Mouse (Mus musculus) MEL (cell line): Measurements from ENCODE around the gene Slc23a2. TPM values are rescaled to one million over a fixed set of nuclear protein-coding genes. Genes with fewer than 3 reads are reported as not detected.

Source experiments
- DNase-seq: peaks from one replicate; pipeline ENCODE4 v3.0.0; 2011; ENCODE audit warnings: low read depth, low spot score
- H3K27ac ChIP-seq: 2 replicates; pipeline ENCODE4 v1.5.1; 2012; ENCODE audit warnings: low read depth, mild to moderate bottlenecking, control low read depth, low read length, moderate library complexity; ENCODE audit not compliant: control insufficient read depth
- H3K27me3 ChIP-seq, 2 experiments: fragments of 150-350 bp in 1 of 2; sonication (generic) in 1 of 2; 2 replicates each; pipeline ENCODE4 v1.6.1; 2012; ENCODE audit warnings: low read length in 2 of 2, mild to moderate bottlenecking in 2 of 2, improper control_type of control experiment in 1 of 2, moderate library complexity in 1 of 2; ENCODE audit not compliant: insufficient read depth in 2 of 2, control insufficient read depth in 1 of 2
- H3K36me3 ChIP-seq, 2 experiments: 2 replicates each; pipeline ENCODE4 v1.6.1; 2012 to 2014; ENCODE audit warnings: low read length in 2 of 2, improper control_type of control experiment in 1 of 2, inconsistent platforms in 1 of 2, mild to moderate bottlenecking in 1 of 2; ENCODE audit not compliant: insufficient read depth in 2 of 2, control insufficient read depth in 1 of 2
- H3K4me1 ChIP-seq, 2 experiments: fragments of 150-350 bp in 1 of 2; sonication (generic) in 1 of 2; 2 replicates each; pipeline ENCODE4 v1.6.1; 2012; ENCODE audit warnings: low read length in 2 of 2, improper control_type of control experiment in 1 of 2, mild to moderate bottlenecking in 1 of 2; ENCODE audit not compliant: insufficient read depth in 2 of 2, control insufficient read depth in 1 of 2
- H3K4me3 ChIP-seq, 2 experiments: fragments of 150-350 bp in 1 of 2; sonication (generic) in 1 of 2; 2 replicates each; pipeline ENCODE4 v1.5.1; 2012; ENCODE audit warnings: low read depth in 2 of 2, low read length in 2 of 2, mild to moderate bottlenecking in 2 of 2, moderate library complexity in 2 of 2, control low read depth in 1 of 2, improper control_type of control experiment in 1 of 2; ENCODE audit not compliant: control insufficient read depth in 1 of 2, insufficient read depth in 1 of 2
- H3K79me2 ChIP-seq: 2 replicates; pipeline ENCODE4 v1.6.1; 2012; ENCODE audit warnings: mild to moderate bottlenecking, low read length, moderate library complexity; ENCODE audit not compliant: control insufficient read depth, poor library complexity, insufficient read depth
- H3K9ac ChIP-seq: 2 replicates; pipeline ENCODE4 v1.6.1; 2012; ENCODE audit warnings: low read depth, mild to moderate bottlenecking, control low read depth, low read length, moderate library complexity; ENCODE audit not compliant: control insufficient read depth, poor library complexity, severe bottlenecking
- H3K9me3 ChIP-seq: fragments of 150-350 bp; sonication (generic); replicated peaks from 2 replicates; pipeline ENCODE4 v1.6.1; 2012; ENCODE audit warnings: mild to moderate bottlenecking, low read length, improper control_type of control experiment, moderate library complexity; ENCODE audit not compliant: insufficient read depth
- CHD2 ChIP-seq: IDR thresholded peaks from 2 replicates; pipeline ENCODE4 v1.6.1; 2011; ENCODE audit warnings: low read length, improper control_type of control experiment
- GABPA ChIP-seq: IDR thresholded peaks from 2 replicates; pipeline ENCODE4 v1.6.1; 2012; ENCODE audit warnings: low read depth, mild to moderate bottlenecking, inconsistent platforms, low read length, improper control_type of control experiment, moderate library complexity
- MAX ChIP-seq: IDR thresholded peaks from 2 replicates; pipeline ENCODE4 v1.6.1; 2011; ENCODE audit warnings: low read length, improper control_type of control experiment
- MAZ ChIP-seq: IDR thresholded peaks from 2 replicates; pipeline ENCODE4 v1.6.1; 2012; ENCODE audit warnings: low read depth, mild to moderate bottlenecking, inconsistent platforms, low read length, improper control_type of control experiment
- MEF2A ChIP-seq: IDR thresholded peaks from 2 replicates; pipeline ENCODE4 v1.6.1; 2014; ENCODE audit warnings: low read depth, mild to moderate bottlenecking, inconsistent platforms, low read length, improper control_type of control experiment; ENCODE audit not compliant: poor library complexity, insufficient replicate concordance, severe bottlenecking; ENCODE audit errors: extremely low read depth
- MYB ChIP-seq: IDR thresholded peaks from 2 replicates; pipeline ENCODE4 v1.6.1; 2011; ENCODE audit warnings: mild to moderate bottlenecking, low read depth, low read length, improper control_type of control experiment
- POLR2A ChIP-seq, 2 experiments: IDR thresholded peaks; 2 replicates each; pipeline ENCODE4 v1.6.1; 2011 to 2012; ENCODE audit warnings: low read length in 2 of 2, mild to moderate bottlenecking in 2 of 2, control low read depth in 1 of 2, improper control_type of control experiment in 1 of 2, low read depth in 1 of 2, moderate library complexity in 1 of 2; ENCODE audit not compliant: control insufficient read depth in 1 of 2, insufficient read depth in 1 of 2, poor library complexity in 1 of 2
- POLR2AphosphoS2 ChIP-seq: IDR thresholded peaks from 2 replicates; pipeline ENCODE4 v1.6.1; 2011; ENCODE audit warnings: low read length, improper control_type of control experiment
- POLR2AphosphoS5 ChIP-seq: IDR thresholded peaks from 2 replicates; pipeline ENCODE4 v1.6.1; 2012; ENCODE audit warnings: low read depth, borderline replicate concordance, mild to moderate bottlenecking, inconsistent platforms, low read length, moderate library complexity, mixed read lengths
- TBP ChIP-seq: IDR thresholded peaks from 2 replicates; pipeline ENCODE4 v1.8.0; 2011; ENCODE audit warnings: low read depth, low read length, improper control_type of control experiment
- TCF12 ChIP-seq: IDR thresholded peaks from 2 replicates; pipeline ENCODE4 v1.6.1; 2014; ENCODE audit warnings: low read depth, mild to moderate bottlenecking, inconsistent platforms, low read length, improper control_type of control experiment, moderate library complexity
- UBTF ChIP-seq: IDR thresholded peaks from 2 replicates; pipeline ENCODE4 v1.6.1; 2012; ENCODE audit warnings: low read depth, mild to moderate bottlenecking, inconsistent platforms, low read length, improper control_type of control experiment, moderate library complexity, borderline replicate concordance; ENCODE audit not compliant: insufficient read depth
- USF1 ChIP-seq: IDR thresholded peaks from 2 replicates; pipeline ENCODE4 v1.6.1; 2014; ENCODE audit warnings: low read depth, mild to moderate bottlenecking, inconsistent platforms, low read length, improper control_type of control experiment, moderate library complexity
- USF2 ChIP-seq, 2 experiments: IDR thresholded peaks; 2 replicates each; pipeline ENCODE4 v1.6.1; 2011 to 2012; ENCODE audit warnings: improper control_type of control experiment in 2 of 2, low read length in 2 of 2, borderline replicate concordance in 1 of 2, inconsistent platforms in 1 of 2, low read depth in 1 of 2, mild to moderate bottlenecking in 1 of 2; ENCODE audit not compliant: insufficient read depth in 1 of 2
- ZNF384 ChIP-seq: IDR thresholded peaks from 2 replicates; pipeline ENCODE4 v1.6.1; 2012; ENCODE audit warnings: low read depth, mild to moderate bottlenecking, inconsistent platforms, low read length, improper control_type of control experiment
- polyA plus RNA-seq, 2 experiments: library from polyadenylated mRNA; stranded (reverse) in 1 of 2; unstranded in 1 of 2; fragments of >175 nt in 1 of 2; fragments of >200 nt in 1 of 2; gene quantifications; 2 replicates each; pipeline versions ENCODE4 v1.2.1 to v1.2.4; 2012; ENCODE audit warnings: low replicate concordance in 2 of 2, low read depth in 1 of 2; ENCODE audit not compliant: insufficient read length in 2 of 2, insufficient read depth in 1 of 2, missing spikeins in 1 of 2
- total RNA-seq: library from RNA; depleted of rRNA; stranded (reverse); fragments of 300-350 nt; gene quantifications from 2 replicates; pipeline ENCODE4 v1.2.3, GENCODE M21; 2012

Slc23a2 gene
- total and polyA plus RNA-seq, 3 experiments: 7.9 to 10.3 TPM; not detected in 1

DNA sequence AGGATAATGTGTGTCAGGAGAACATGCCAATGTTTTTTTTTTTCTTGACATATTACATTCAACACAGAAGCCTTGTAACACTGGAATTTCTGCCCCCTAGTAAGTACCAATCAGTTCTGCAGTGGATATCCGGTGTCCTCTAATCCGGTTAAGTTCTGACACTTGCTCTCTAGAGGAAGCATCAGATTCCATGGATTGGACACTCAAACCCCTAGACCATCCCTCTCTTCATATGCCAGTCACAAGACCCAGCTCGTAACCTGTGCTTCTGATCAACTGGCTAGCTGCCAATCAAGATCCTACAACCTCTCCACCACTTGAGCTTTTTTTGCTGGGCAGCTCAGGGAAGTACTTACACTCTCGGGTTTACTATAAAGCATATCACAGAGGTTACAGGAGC lies 123.3 kb downstream of the Slc23a2 start:
- TF ChIP-seq CHD2 (no peak), POLR2A (IDR thresholded peaks at IDR 0.05; ENCODE audit: control insufficient read depth in 1 of 2, insufficient read depth in 1 of 2, low read depth in 1 of 2, low read length in 2 of 2, poor library complexity in 1 of 2) (no peak), POLR2AphosphoS2 (no peak)
- Histone ChIP-seq H3K27me3 (no peaks in the 10 kb centered on the region), H3K27ac (no peak overlapping the region), H3K4me1 (peaks cover 0 to 9% of the 10 kb centered on the region in 2 experiments; a peak in 2 of 4 replicates), H3K36me3 (no peaks in the 10 kb centered on the region), H3K4me3 (no peak overlapping the region), H3K9me3 (no peaks in the 10 kb centered on the region), H3K9ac (no peak overlapping the region), H3K79me2 (no peaks in the 10 kb centered on the region)
- DNase-seq: no peak

DNA sequence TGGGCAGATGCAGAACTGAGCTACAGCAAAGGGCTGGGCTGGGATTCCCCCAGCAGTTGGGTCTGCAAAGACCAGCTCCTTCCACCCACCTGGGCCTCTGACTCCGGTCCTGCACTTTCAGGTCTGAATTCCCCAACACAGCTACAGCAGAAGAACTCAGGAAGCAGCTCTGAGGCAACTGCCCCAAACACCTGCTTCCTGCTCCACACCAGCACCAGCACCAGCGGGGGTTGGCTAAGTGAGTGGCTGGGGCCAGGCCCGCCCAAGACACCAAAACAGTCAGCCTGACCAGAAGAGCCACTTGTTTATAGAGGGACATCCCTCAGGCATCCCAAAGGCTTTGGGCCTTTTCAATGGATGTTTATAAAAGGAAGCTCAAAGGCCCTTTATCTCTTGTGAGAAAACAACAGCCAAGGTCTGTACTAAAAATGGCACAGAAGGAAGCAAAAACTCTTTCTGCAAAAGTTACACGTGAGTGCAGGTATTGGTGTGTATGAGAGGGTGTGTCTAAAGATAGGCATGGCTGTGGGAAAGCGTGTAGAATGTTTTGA lies 123.8 kb downstream of the Slc23a2 start:
- no peak for TF ChIP-seq TBP
- TF ChIP-seq ZNF384: no peak
- TF ChIP-seq POLR2AphosphoS5: no peak
- TF ChIP-seq GABPA: no peak
- TF ChIP-seq UBTF: no peak
- no peak for DNase-seq
- H3K27me3 ChIP-seq: no peaks in the 10 kb centered on the region
- no peaks in the 10 kb centered on the region for H3K79me2 ChIP-seq
- peaks cover 0 to 9% of the 10 kb centered on the region in 2 experiments; a peak in 2 of 4 replicates for H3K4me1 ChIP-seq
- H3K9ac ChIP-seq: no peak overlapping the region
- H3K36me3 ChIP-seq: no peaks in the 10 kb centered on the region
- H3K9me3 ChIP-seq: no peaks in the 10 kb centered on the region
- no peak overlapping the region for H3K27ac ChIP-seq
- H3K4me3 ChIP-seq: no peak overlapping the region

DNA sequence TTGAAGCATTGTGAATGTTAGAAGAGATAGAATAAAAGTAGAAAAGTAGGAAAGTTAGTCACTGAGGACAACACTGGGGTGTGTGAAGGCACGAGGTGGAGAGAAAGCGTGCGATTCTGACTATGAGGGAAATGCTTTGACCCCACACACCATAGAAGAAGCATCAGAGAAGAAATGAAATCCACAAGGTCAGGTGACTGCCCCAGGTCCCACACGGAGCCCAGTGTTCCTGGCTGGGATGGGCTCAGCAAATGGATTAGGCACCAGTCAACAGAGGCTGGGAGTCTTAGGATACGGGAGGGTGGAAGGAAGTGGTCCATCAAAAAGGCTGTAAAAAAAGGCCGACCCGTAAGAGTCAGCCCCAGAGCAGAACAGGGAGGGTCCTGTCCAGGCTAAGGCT lies 124.5 kb downstream of the Slc23a2 start:
- no peak overlapping the region for H3K4me3 ChIP-seq
- H3K27ac ChIP-seq: no peak overlapping the region
- no peaks in the 10 kb centered on the region for H3K9me3 ChIP-seq
- no peaks in the 10 kb centered on the region for H3K27me3 ChIP-seq
- TF ChIP-seq MYB: no peak
- no peak for TF ChIP-seq MEF2A
- no peak for TF ChIP-seq MAZ
- TF ChIP-seq USF1: no peak
- TF ChIP-seq MAX: no peak
- no peak for TF ChIP-seq USF2 (IDR thresholded peaks at IDR 0.05; ENCODE audit: borderline replicate concordance in 1 of 2, insufficient read depth in 1 of 2, low read depth in 1 of 2, low read length in 2 of 2)
- TF ChIP-seq POLR2A (IDR thresholded peaks at IDR 0.05; ENCODE audit: control insufficient read depth in 1 of 2, insufficient read depth in 1 of 2, low read depth in 1 of 2, low read length in 2 of 2, poor library complexity in 1 of 2): no peak
- no peak for TF ChIP-seq GABPA
- no peak for TF ChIP-seq TCF12
- TF ChIP-seq, all 39 proteins: peak for 0
- Histone ChIP-seq H3K4me1 (peaks cover 0 to 9% of the 10 kb centered on the region in 2 experiments; a peak in 2 of 4 replicates), H3K9ac (no peak overlapping the region), H3K36me3 (no peaks in the 10 kb centered on the region), H3K79me2 (no peaks in the 10 kb centered on the region)
- DNase-seq: no peak
